Mouse (Mus musculus) liver, postnatal 0 days (tissue): ENCODE measurements around the gene Tspan10.

ENCODE experiments used
- CTCF ChIP-seq: sonication (generic); IDR thresholded peaks from 2 replicates; pipeline ENCODE4 v1.5.1; 2016; ENCODE audit warnings: antibody characterized with exemption, low read depth
- EP300 ChIP-seq: IDR thresholded peaks from 2 replicates; pipeline ENCODE4 v1.6.1; 2016; ENCODE audit warnings: antibody characterized with exemption, low read depth, mild to moderate bottlenecking

- TF ChIP-seq EP300 (no peak), CTCF (no peak)
Measured at GRCm38 (mm10) chr11:120447179-120447578, 4.7 kb downstream of the Tspan10 start.
